26 mouse cellular contexts compared by ENCODE assay signal in genomic region chr8:29539856-29540255, GRCm38 (mm10).
"Had no signal": no experiment of that assay in that cellular context is flagged by ENCODE, and none has a peak within 500 bp of the region (broad histone marks: within the 10 kb centered on the region; RNA-seq: fewer than 3 reads in every experiment).

No protein-coding gene starts in this region.

- H3K27me3 ChIP-seq: hindbrain, embryonic 12.5 days; intestine, embryonic 15.5 days; limb, embryonic 12.5 days; liver, embryonic 13.5 days; liver, embryonic 15.5 days had no signal

- H3K4me3 ChIP-seq: gastrocnemius, adult 2 months; hindbrain, embryonic 10.5 days; hindbrain, embryonic 12.5 days; intestine, embryonic 15.5 days; layer of hippocampus, adult 2 months; left cerebral cortex, adult 2 months; limb, embryonic 10.5 days; limb, embryonic 12.5 days; liver, embryonic 13.5 days; liver, embryonic 15.5 days had no signal

- DNase-seq: gastrocnemius, adult 2 months; gastrocnemius, postnatal 10 days; gastrocnemius, postnatal 25 days; heart, postnatal 10 days; heart, postnatal 4 days; kidney, adult 18-20 months; kidney, adult 8-10 months; kidney, postnatal 10 days; kidney, postnatal 25 days; kidney, postnatal 4 days; liver; liver, embryonic 13.5 days had no signal

- H3K9ac ChIP-seq: hindbrain, embryonic 12.5 days; hindbrain, embryonic 14.5 days; intestine, embryonic 15.5 days; limb, embryonic 12.5 days; liver, embryonic 13.5 days; liver, embryonic 15.5 days had no signal

- H3K4me1 ChIP-seq: hindbrain, embryonic 10.5 days; hindbrain, embryonic 12.5 days; intestine, embryonic 15.5 days; limb, embryonic 10.5 days; limb, embryonic 12.5 days; liver, embryonic 13.5 days; liver, embryonic 15.5 days had no signal

- H3K36me3 ChIP-seq: hindbrain, embryonic 10.5 days; hindbrain, embryonic 12.5 days; intestine, embryonic 15.5 days; limb, embryonic 10.5 days; limb, embryonic 12.5 days; liver, embryonic 13.5 days; liver, embryonic 15.5 days had no signal

- ATAC-seq: hindbrain, embryonic 16.5 days; inflammation-experienced regulatory T-cells, adult 6 months; intestine, embryonic 15.5 days; intestine, postnatal 0 days had no signal

- H3K4me2 ChIP-seq: heart, embryonic 11.5 days; hindbrain, embryonic 12.5 days; hindbrain, embryonic 14.5 days; intestine, embryonic 15.5 days; limb, embryonic 12.5 days; liver, embryonic 11.5 days; liver, embryonic 13.5 days; liver, embryonic 15.5 days had no signal

- H3K27ac ChIP-seq: gastrocnemius, adult 2 months; hindbrain, embryonic 10.5 days; hindbrain, embryonic 12.5 days; hindbrain, embryonic 14.5 days; intestine, embryonic 15.5 days; layer of hippocampus, adult 2 months; left cerebral cortex, adult 2 months; limb, embryonic 10.5 days; limb, embryonic 12.5 days; liver, embryonic 13.5 days; liver, embryonic 15.5 days had no signal

- H3K9me3 ChIP-seq: hindbrain, embryonic 10.5 days; hindbrain, embryonic 12.5 days; intestine, embryonic 15.5 days; limb, embryonic 10.5 days; limb, embryonic 12.5 days; liver, embryonic 13.5 days; liver, embryonic 15.5 days had no signal
